Mouse (Mus musculus): ENCODE measurements around the gene Ivd.

DNA sequence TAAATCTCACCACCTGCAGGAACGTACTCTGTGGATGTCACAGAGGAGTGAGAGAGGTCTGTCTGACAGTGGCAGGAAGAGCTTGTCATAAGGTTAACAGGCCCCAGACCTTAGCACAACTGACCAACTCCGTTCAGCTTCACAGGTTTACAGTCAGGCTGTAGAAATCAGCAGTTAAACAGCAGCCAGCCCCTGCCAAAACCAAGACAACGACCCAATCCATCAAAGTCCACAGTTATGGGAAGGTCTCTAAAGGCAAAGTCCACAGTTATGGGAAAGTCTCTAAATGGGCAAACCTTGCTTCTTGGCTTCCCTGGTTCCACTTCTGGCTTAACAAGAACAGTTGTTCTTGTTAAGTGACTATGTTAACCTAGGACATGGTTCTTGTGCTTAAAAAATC is 17.3 kb upstream of the Ivd start:
- TF ChIP-seq GATA1 (IDR thresholded peaks at IDR 0.05; ENCODE audit: borderline replicate concordance, low read length) = no peak
- TF ChIP-seq FLI1 (IDR thresholded peaks at IDR 0.05; ENCODE audit: low read length) = no peak

Measured in megakaryocyte, embryonic 14.5 days (primary cell).